Mouse (Mus musculus): ENCODE measurements at regions not wholly inside any gene's neighbourhood (a gene's known extent, or its start where the extent isn't known, plus 50 kb on each side); places are given as distances from the start of the nearest gene placed in this dataset.

- Histone ChIP-seq H3K36me3 (replicated peaks; ENCODE audit: control insufficient read depth, insufficient read depth, low read length) (no peaks in the 10 kb centered on the region), H3K4me1 (ENCODE audit: control insufficient read depth, insufficient read depth) (no peaks in the 10 kb centered on the region), H3K9ac (replicated peaks; ENCODE audit: low read depth, low read length) (no peak overlapping the region), H3K27ac (ENCODE audit: low read depth) (no peak overlapping the region), H3K9me3 (replicated peaks; ENCODE audit: control insufficient read depth, low read length) (no peaks in the 10 kb centered on the region), H3K4me2 (ENCODE audit: low read depth, low read length) (no peak overlapping the region), H3K27me3 (ENCODE audit: control insufficient read depth, insufficient read depth, low read length) (no peaks in the 10 kb centered on the region), H3K4me3 (ENCODE audit: low read depth, low read length) (no peak overlapping the region)
- TF ChIP-seq EP300 (IDR thresholded peaks at IDR 0.05; ENCODE audit: low read depth) (no peak), CTCF (IDR thresholded peaks at IDR 0.05; ENCODE audit: low read depth) (no peak)
- 81% methylated on average over 15 of the region's 15 CpGs for WGBS
- no peak for ATAC-seq (ENCODE audit: insufficient read depth, low read depth)
- DNase-seq (ENCODE audit: low spot score) = no peak
These were observed 88.3 kb downstream of the Adamts15 start for GRCm38 (mm10) chr9:30833836-30834564.

GRCm38 (mm10) chr9:30829158-30829870, 92.9 kb downstream of the Adamts15 start:
- H3K9ac ChIP-seq (replicated peaks; ENCODE audit: low read depth, low read length) = no peak overlapping the region
- no peaks in the 10 kb centered on the region for H3K9me3 ChIP-seq (replicated peaks; ENCODE audit: control insufficient read depth, low read length)
- H3K27me3 ChIP-seq (ENCODE audit: control insufficient read depth, insufficient read depth, low read length) = no peaks in the 10 kb centered on the region
- TF ChIP-seq EP300 (IDR thresholded peaks at IDR 0.05; ENCODE audit: low read depth) (no peak), CTCF (IDR thresholded peaks at IDR 0.05; ENCODE audit: low read depth) (no peak)
- no peaks in the 10 kb centered on the region for H3K36me3 ChIP-seq (replicated peaks; ENCODE audit: control insufficient read depth, insufficient read depth, low read length)
- no peak for DNase-seq (ENCODE audit: low spot score)
- no peak overlapping the region for H3K4me3 ChIP-seq (ENCODE audit: low read depth, low read length)
- no peak for ATAC-seq (ENCODE audit: insufficient read depth, low read depth)
- WGBS = 69% methylated on average over 3 of the region's 3 CpGs
- H3K4me1 ChIP-seq (ENCODE audit: control insufficient read depth, insufficient read depth) = no peaks in the 10 kb centered on the region
- H3K4me2 ChIP-seq (ENCODE audit: low read depth, low read length) = no peak overlapping the region
- no peak overlapping the region for H3K27ac ChIP-seq (ENCODE audit: low read depth)

DNA sequence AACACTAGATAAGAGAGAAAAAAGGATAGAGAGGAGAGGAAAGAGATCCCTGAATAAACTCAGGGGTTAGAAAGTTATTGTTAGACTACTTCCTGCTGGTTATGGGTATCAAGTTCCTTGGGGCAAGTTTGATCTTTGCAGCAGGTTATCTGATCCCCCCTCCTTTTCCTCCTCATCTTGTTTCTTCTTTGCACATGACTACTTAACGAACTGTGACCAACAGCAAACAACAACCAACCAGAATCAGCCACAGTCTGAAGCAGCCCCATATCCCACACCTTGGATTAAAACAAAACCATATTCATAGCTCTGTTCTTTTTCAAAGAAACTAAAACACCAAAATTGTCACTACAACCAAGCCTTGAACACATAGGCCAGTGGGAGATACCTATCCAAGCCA, 94.5 kb downstream of the Adamts15 start:
- no peaks in the 10 kb centered on the region for H3K9me3 ChIP-seq (replicated peaks; ENCODE audit: control insufficient read depth, low read length)
- no peak overlapping the region for H3K4me3 ChIP-seq (ENCODE audit: low read depth, low read length)
- H3K9ac ChIP-seq (replicated peaks; ENCODE audit: low read depth, low read length) = no peak overlapping the region
- no peak for TF ChIP-seq EP300 (IDR thresholded peaks at IDR 0.05; ENCODE audit: low read depth)
- no peak for TF ChIP-seq CTCF (IDR thresholded peaks at IDR 0.05; ENCODE audit: low read depth)
- H3K4me1 ChIP-seq (ENCODE audit: control insufficient read depth, insufficient read depth) = no peaks in the 10 kb centered on the region
- H3K27me3 ChIP-seq (ENCODE audit: control insufficient read depth, insufficient read depth, low read length) = no peaks in the 10 kb centered on the region
- no peak overlapping the region for H3K4me2 ChIP-seq (ENCODE audit: low read depth, low read length)
- no peak for DNase-seq (ENCODE audit: low spot score)
- H3K27ac ChIP-seq (ENCODE audit: low read depth) = no peak overlapping the region
- H3K36me3 ChIP-seq (replicated peaks; ENCODE audit: control insufficient read depth, insufficient read depth, low read length) = no peaks in the 10 kb centered on the region
- no peak for ATAC-seq (ENCODE audit: insufficient read depth, low read depth)
- 69% methylated on average over 1 of the region's 1 CpGs for WGBS

- WGBS = 78% methylated on average over 4 of the region's 4 CpGs
- Histone ChIP-seq H3K36me3 (replicated peaks; ENCODE audit: control insufficient read depth, insufficient read depth, low read length) (no peaks in the 10 kb centered on the region), H3K9ac (replicated peaks; ENCODE audit: low read depth, low read length) (no peak overlapping the region), H3K27ac (ENCODE audit: low read depth) (no peak overlapping the region), H3K27me3 (ENCODE audit: control insufficient read depth, insufficient read depth, low read length) (no peaks in the 10 kb centered on the region), H3K4me2 (ENCODE audit: low read depth, low read length) (no peak overlapping the region), H3K4me3 (ENCODE audit: low read depth, low read length) (no peak overlapping the region), H3K4me1 (ENCODE audit: control insufficient read depth, insufficient read depth) (no peaks in the 10 kb centered on the region), H3K9me3 (replicated peaks; ENCODE audit: control insufficient read depth, low read length) (no peaks in the 10 kb centered on the region)
- DNase-seq (ENCODE audit: low spot score) (no peak), ATAC-seq (ENCODE audit: insufficient read depth, low read depth) (no peak)
- TF ChIP-seq CTCF (IDR thresholded peaks at IDR 0.05; ENCODE audit: low read depth) (no peak), EP300 (IDR thresholded peaks at IDR 0.05; ENCODE audit: low read depth) (no peak)
These were observed 98.1 kb downstream of the Adamts15 start for GRCm38 (mm10) chr9:30824056-30824625.

DNA sequence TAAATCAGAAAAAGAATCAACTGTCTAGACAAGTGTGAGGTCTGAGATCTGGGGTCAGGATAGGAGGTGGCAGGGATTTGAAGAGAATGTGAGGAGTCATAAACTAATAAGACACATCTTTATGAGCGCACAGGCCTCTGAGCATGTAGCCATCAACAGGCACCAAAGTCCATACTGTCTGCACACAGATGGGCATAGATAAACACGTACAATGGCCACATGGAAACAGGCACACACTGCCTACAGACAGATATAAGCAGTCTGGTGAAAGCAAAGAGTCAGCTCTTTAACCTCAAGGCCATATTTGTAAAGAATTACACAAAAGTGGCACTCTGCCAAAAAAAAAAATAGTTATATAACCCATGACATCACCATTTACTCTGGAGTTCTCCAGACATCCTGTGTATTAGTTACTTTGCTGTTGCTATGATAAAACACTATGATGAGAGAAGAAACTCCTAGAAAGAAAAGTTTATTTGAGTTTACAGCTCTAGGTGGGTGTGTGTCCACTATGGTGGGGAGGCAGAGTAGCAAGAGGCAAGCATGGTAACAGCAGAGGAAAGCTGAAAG, 101.4 kb downstream of the Adamts15 start:
- Histone ChIP-seq H3K36me3 (replicated peaks; ENCODE audit: control insufficient read depth, insufficient read depth, low read length) (no peaks in the 10 kb centered on the region), H3K4me2 (ENCODE audit: low read depth, low read length) (no peak overlapping the region), H3K27me3 (ENCODE audit: control insufficient read depth, insufficient read depth, low read length) (no peaks in the 10 kb centered on the region), H3K9me3 (replicated peaks; ENCODE audit: control insufficient read depth, low read length) (no peaks in the 10 kb centered on the region), H3K9ac (replicated peaks; ENCODE audit: low read depth, low read length) (no peak overlapping the region), H3K4me3 (ENCODE audit: low read depth, low read length) (no peak overlapping the region), H3K27ac (ENCODE audit: low read depth) (no peak overlapping the region), H3K4me1 (ENCODE audit: control insufficient read depth, insufficient read depth) (no peaks in the 10 kb centered on the region)
- 82% methylated on average over 2 of the region's 2 CpGs for WGBS
- TF ChIP-seq CTCF (IDR thresholded peaks at IDR 0.05; ENCODE audit: low read depth) (no peak), EP300 (IDR thresholded peaks at IDR 0.05; ENCODE audit: low read depth) (no peak)
- DNase-seq (ENCODE audit: low spot score) (no peak), ATAC-seq (ENCODE audit: insufficient read depth, low read depth) (no peak)
